10 mouse cellular contexts compared by ENCODE assay signal in genomic region chr3:97823438-97823837, GRCm38 (mm10).
DNase-seq lines count a peak whose midpoint lies in the region; ATAC-seq and TF ChIP-seq lines count a peak whose summit lies in the region.
"Had no signal": no experiment of that assay in that cellular context is flagged by ENCODE, and none has a peak within 500 bp of the region (broad histone marks: within the 10 kb centered on the region; RNA-seq: fewer than 3 reads in every experiment).

No protein-coding gene starts in this region.

- no peak for DNase-seq in kidney, adult 2 months
- DNase-seq in kidney, postnatal 14 days = no peak
- DNase-seq in frontal cortex, postnatal 36 days (ENCODE audit: low spot score in 2 of 2) = no peak
- no peak for DNase-seq in urinary bladder, postnatal 4 days (ENCODE audit: low spot score in 2 of 2)
- DNase-seq: cerebellum, postnatal 36 days; right cerebral cortex, postnatal 4 days had no signal

- no peak for TF ChIP-seq POLR2A in kidney, adult 2 months (IDR thresholded peaks at IDR 0.05; ENCODE audit: low read depth, low read length)

- no peaks in the 10 kb centered on the region for H3K27me3 ChIP-seq in kidney, adult 2 months (replicated peaks; ENCODE audit: control insufficient read depth, insufficient read depth, low read length)
- peaks cover 27% of the 10 kb centered on the region for H3K27me3 ChIP-seq in forebrain, embryonic 13.5 days
- peaks cover 12% of the 10 kb centered on the region; the same call in 1 of the 2 replicates for H3K27me3 ChIP-seq in limb, embryonic 15.5 days

- H3K4me2 ChIP-seq in forebrain, embryonic 13.5 days = peak overlapping the region; percentile 82; the same call in 1 of the 2 replicates
- H3K4me2 ChIP-seq in limb, embryonic 15.5 days = peak overlapping the region; percentile 87; the same call in 1 of the 2 replicates

- 44% methylated on average over 6 of the region's 6 CpGs for WGBS in kidney, adult 2 months
- WGBS in forebrain, embryonic 13.5 days = 21% methylated on average over 6 of the region's 6 CpGs
- 23% methylated on average over 6 of the region's 6 CpGs for WGBS in limb, embryonic 15.5 days

- ATAC-seq in forebrain, embryonic 13.5 days = no peak
- no peak for ATAC-seq in limb, embryonic 15.5 days (ENCODE audit: insufficient number of reproducible peaks, low FRiP score, low TSS enrichment, low read depth)

- no peak overlapping the region for H3K9ac ChIP-seq in forebrain, embryonic 13.5 days
- no peak overlapping the region for H3K9ac ChIP-seq in limb, embryonic 15.5 days
- H3K9ac ChIP-seq: liver, embryonic 15.5 days had no signal

- 0 out of 2 replicates have a peak overlapping the region, but pooled peaks have one; percentile 66 for H3K4me3 ChIP-seq in kidney, adult 2 months (ENCODE audit: insufficient read depth, low read depth, low read length)
- H3K4me3 ChIP-seq in brown adipose tissue, adult 24 weeks (ENCODE audit: insufficient read depth, low read depth, low read length) = peak overlapping the region; percentile 48; the same call in 1 of the 2 replicates
- H3K4me3 ChIP-seq in forebrain, embryonic 13.5 days = no peak overlapping the region
- H3K4me3 ChIP-seq in limb, embryonic 15.5 days = peak overlapping the region; percentile 43

- H3K27ac ChIP-seq in kidney, adult 2 months (ENCODE audit: insufficient read depth, low read depth, low read length) = no peak overlapping the region
- H3K27ac ChIP-seq in brown adipose tissue, adult 24 weeks (replicated peaks; ENCODE audit: low read depth, low read length) = no peak overlapping the region
- H3K27ac ChIP-seq in forebrain, embryonic 13.5 days = no peak overlapping the region
- H3K27ac ChIP-seq in limb, embryonic 15.5 days = no peak overlapping the region
- H3K27ac ChIP-seq: liver, embryonic 15.5 days had no signal

- H3K36me3 ChIP-seq in kidney, adult 2 months (ENCODE audit: control insufficient read depth, insufficient read depth, low read length) = no peaks in the 10 kb centered on the region
- H3K36me3 ChIP-seq in forebrain, embryonic 13.5 days (ENCODE audit: poor library complexity, severe bottlenecking) = no peaks in the 10 kb centered on the region
- no peaks in the 10 kb centered on the region for H3K36me3 ChIP-seq in limb, embryonic 15.5 days
- H3K36me3 ChIP-seq: liver, embryonic 15.5 days had no signal

- H3K4me1 ChIP-seq in kidney, adult 2 months (ENCODE audit: control insufficient read depth, insufficient read depth, low read length) = peaks cover 15% of the 10 kb centered on the region
- no peaks in the 10 kb centered on the region; the same call in 1 of the 2 replicates for H3K4me1 ChIP-seq in brown adipose tissue, adult 24 weeks (ENCODE audit: control insufficient read depth, insufficient read depth, insufficient read length, low read length)
- peaks cover 16% of the 10 kb centered on the region for H3K4me1 ChIP-seq in forebrain, embryonic 13.5 days
- peaks cover 17% of the 10 kb centered on the region for H3K4me1 ChIP-seq in limb, embryonic 15.5 days

- TF ChIP-seq CTCF in kidney, adult 2 months (conservative IDR thresholded peaks at IDR 0.05; ENCODE audit: insufficient read depth, insufficient read length, low read depth, low read length) = no peak

- H3K9me3 ChIP-seq in forebrain, embryonic 13.5 days (replicated peaks) = no peaks in the 10 kb centered on the region
- no peaks in the 10 kb centered on the region for H3K9me3 ChIP-seq in limb, embryonic 15.5 days
- H3K9me3 ChIP-seq: liver, embryonic 15.5 days had no signal
